In genomic region chr11:74465712-74466111, GRCm38 (mm10) we compare ENCODE assay signal across 11 mouse cellular contexts.
DNase-seq lines count a peak whose midpoint lies in the region; ATAC-seq and TF ChIP-seq lines count a peak whose summit lies in the region.
"Had no signal": no experiment of that assay in that cellular context is flagged by ENCODE, and none has a peak within 500 bp of the region (broad histone marks: within the 10 kb centered on the region; RNA-seq: fewer than 3 reads in every experiment).

No protein-coding gene starts in this region.

- peaks cover 14% of the 10 kb centered on the region for H3K4me1 ChIP-seq in heart, postnatal 0 days (ENCODE audit: control insufficient read depth, insufficient read depth)
- peaks cover 18% of the 10 kb centered on the region for H3K4me1 ChIP-seq in lung, embryonic 16.5 days (replicated peaks; ENCODE audit: control insufficient read depth, insufficient read depth, low read length)
- H3K4me1 ChIP-seq in midbrain, embryonic 14.5 days (ENCODE audit: control insufficient read depth, insufficient read depth, low read length), result peaks cover 16% of the 10 kb centered on the region

- no peak overlapping the region for H3K9ac ChIP-seq in heart, postnatal 0 days (replicated peaks; ENCODE audit: low read depth, low read length)
- no peak overlapping the region for H3K9ac ChIP-seq in lung, embryonic 16.5 days (ENCODE audit: low read length)
- H3K9ac ChIP-seq in midbrain, embryonic 14.5 days (replicated peaks; ENCODE audit: low read length), result no peak overlapping the region
- H3K9ac ChIP-seq: forebrain, embryonic 15.5 days; limb, embryonic 15.5 days had no signal

- H3K27ac ChIP-seq in heart, postnatal 0 days (ENCODE audit: low read depth), result no peak overlapping the region
- H3K27ac ChIP-seq in lung, embryonic 16.5 days (ENCODE audit: low read length), result no peak overlapping the region
- H3K27ac ChIP-seq in midbrain, embryonic 14.5 days (replicated peaks; ENCODE audit: low read depth, low read length), result no peak overlapping the region
- H3K27ac ChIP-seq: forebrain, embryonic 15.5 days; limb, embryonic 15.5 days had no signal

- no peaks in the 10 kb centered on the region for H3K27me3 ChIP-seq in heart, postnatal 0 days (ENCODE audit: control insufficient read depth, insufficient read depth, low read length)
- no peaks in the 10 kb centered on the region for H3K27me3 ChIP-seq in lung, embryonic 16.5 days (ENCODE audit: control insufficient read depth, insufficient read depth, low read depth, low read length)
- no peaks in the 10 kb centered on the region for H3K27me3 ChIP-seq in midbrain, embryonic 14.5 days (ENCODE audit: control insufficient read depth, insufficient read depth, low read length)
- H3K27me3 ChIP-seq: forebrain, embryonic 15.5 days; limb, embryonic 15.5 days had no signal

- 50% methylated on average over 7 of the region's 7 CpGs for WGBS in heart, postnatal 0 days
- WGBS in lung, embryonic 16.5 days, result 34% methylated on average over 7 of the region's 7 CpGs
- WGBS in midbrain, embryonic 14.5 days, result 47% methylated on average over 7 of the region's 7 CpGs

- no peaks in the 10 kb centered on the region for H3K36me3 ChIP-seq in heart, postnatal 0 days (replicated peaks; ENCODE audit: control insufficient read depth, insufficient read depth, low read length)
- H3K36me3 ChIP-seq in lung, embryonic 16.5 days (ENCODE audit: control insufficient read depth, insufficient read depth, low read length), result no peaks in the 10 kb centered on the region
- H3K36me3 ChIP-seq in midbrain, embryonic 14.5 days (ENCODE audit: control insufficient read depth, insufficient read depth, low read length), result no peaks in the 10 kb centered on the region
- H3K36me3 ChIP-seq: forebrain, embryonic 15.5 days; limb, embryonic 15.5 days had no signal

- peak; percentile 48 for TF ChIP-seq CTCF in heart, postnatal 0 days (IDR thresholded peaks at IDR 0.05; ENCODE audit: low read depth)

- no peak for ATAC-seq in heart, postnatal 0 days (ENCODE audit: insufficient read depth, low read depth)
- ATAC-seq in lung, embryonic 16.5 days (ENCODE audit: low read depth), result peak; percentile 18; the same call in 1 of the 2 replicates
- no peak for ATAC-seq in midbrain, embryonic 14.5 days (ENCODE audit: low FRiP score, low TSS enrichment)
- ATAC-seq: forebrain, embryonic 15.5 days had no signal

- DNase-seq in heart, postnatal 0 days (ENCODE audit: low spot score), result no peak
- no peak for DNase-seq in heart, adult 11 months
- peak; percentile 67 for DNase-seq in urinary bladder, postnatal 14 days (ENCODE audit: low spot score)
- DNase-seq in urinary bladder, postnatal 4 days (ENCODE audit: low spot score in 2 of 2), result no peak
- no peak for DNase-seq in frontal cortex, postnatal 25 days (ENCODE audit: low spot score in 2 of 2)
- no peak for DNase-seq in midbrain, embryonic 14.5 days
- no peak for DNase-seq in spleen, postnatal 36 days (ENCODE audit: low spot score in 2 of 2)
- DNase-seq: cerebellum, postnatal 10 days had no signal

- H3K4me2 ChIP-seq in heart, postnatal 0 days (ENCODE audit: low read depth, low read length), result no peak overlapping the region
- H3K4me2 ChIP-seq in lung, embryonic 16.5 days (ENCODE audit: low read depth, low read length), result no peak overlapping the region
- H3K4me2 ChIP-seq in midbrain, embryonic 14.5 days (ENCODE audit: low read length), result no peak overlapping the region
- H3K4me2 ChIP-seq: forebrain, embryonic 15.5 days; limb, embryonic 15.5 days had no signal

- TF ChIP-seq EP300 in heart, postnatal 0 days (IDR thresholded peaks at IDR 0.05; ENCODE audit: low read depth), result no peak

- no peak overlapping the region for H3K4me3 ChIP-seq in heart, postnatal 0 days (ENCODE audit: low read depth, low read length)
- no peak overlapping the region for H3K4me3 ChIP-seq in lung, embryonic 16.5 days (ENCODE audit: low read length)
- no peak overlapping the region for H3K4me3 ChIP-seq in midbrain, embryonic 14.5 days (replicated peaks; ENCODE audit: low read depth, low read length)
- H3K4me3 ChIP-seq: forebrain, embryonic 15.5 days; limb, embryonic 15.5 days had no signal

- H3K9me3 ChIP-seq in heart, postnatal 0 days (replicated peaks; ENCODE audit: control insufficient read depth, low read length), result no peaks in the 10 kb centered on the region
- no peaks in the 10 kb centered on the region for H3K9me3 ChIP-seq in lung, embryonic 16.5 days (ENCODE audit: control insufficient read depth, low read length)
- no peaks in the 10 kb centered on the region for H3K9me3 ChIP-seq in midbrain, embryonic 14.5 days (ENCODE audit: control insufficient read depth, low read length)
- H3K9me3 ChIP-seq: forebrain, embryonic 15.5 days; limb, embryonic 15.5 days had no signal
